Mouse (Mus musculus) CD4-positive, CD25-positive, alpha-beta regulatory T cell, adult 9 weeks (primary cell): ENCODE results near the gene 9530003J23Rik. TPM values are rescaled to one million over a fixed set of nuclear protein-coding genes. Genes with fewer than 3 reads are reported as not detected.

Experiments
- polyA plus RNA-seq: library from polyadenylated mRNA; unstranded; fragments of 100-300 nt; shearing (Covaris generic); gene quantifications from one replicate; pipeline ENCODE4 v1.2.1, GENCODE M21; 2017

9530003J23Rik gene
- polyA plus RNA-seq, result not detected

DNA sequence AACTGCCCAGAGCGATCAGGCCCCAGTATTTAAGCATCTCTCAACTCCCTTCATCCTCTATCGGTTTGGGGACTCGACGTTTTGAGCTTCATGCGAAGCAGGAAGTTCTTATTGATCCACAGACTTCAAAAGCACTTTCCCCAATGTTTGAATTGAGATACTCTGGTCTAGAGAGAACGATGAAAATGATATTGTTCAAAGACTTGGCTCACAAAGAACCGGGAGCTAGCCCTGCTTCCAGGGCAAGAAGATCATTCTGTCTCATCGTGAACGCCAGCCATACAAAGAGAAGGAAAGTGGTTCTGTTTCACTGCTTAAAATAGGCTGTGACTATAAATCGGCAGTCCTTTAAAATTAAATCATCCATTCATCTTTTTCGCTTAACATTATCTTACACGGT lies at the start of gene 9530003J23Rik:
TSS of gene 9530003J23Rik (minus strand) at position 101 of the 400 bp plus-strand sequence.

GRCm38 (mm10) chr10:117282049-117282448 lies 43.5 kb upstream of the 9530003J23Rik start, which contains the start of gene Lyz2:
Gene Lyz2, minus strand, starts transcription at chr10:117282321.

GRCm38 (mm10) chr10:117224102-117224990 lies 14.2 kb downstream of the 9530003J23Rik start, which contains the start of gene Yeats4:
Gene Yeats4, minus strand, starts transcription at chr10:117224507.

Other genes starting within 250 kb of the 9530003J23Rik start
- not detected for gene Lrrc10, start 193.4 kb downstream of the 9530003J23Rik start, polyA plus RNA-seq
- 203 TPM for gene Cct2, start 174.9 kb downstream of the 9530003J23Rik start, polyA plus RNA-seq
- 27.7 TPM for gene Frs2, start 90.2 kb downstream of the 9530003J23Rik start, polyA plus RNA-seq
- gene Yeats4, start 14.2 kb downstream of the 9530003J23Rik start, polyA plus RNA-seq, result 48.7 TPM
- 12.9 TPM for gene Lyz2, start 43.6 kb upstream of the 9530003J23Rik start, polyA plus RNA-seq
- gene Lyz1, start 54.2 kb upstream of the 9530003J23Rik start, polyA plus RNA-seq, result 0.46 TPM
- gene Cpsf6, start 141.3 kb upstream of the 9530003J23Rik start, polyA plus RNA-seq, result 148 TPM